Mouse (Mus musculus) megakaryocyte, embryonic 14.5 days (primary cell): ENCODE measurements around the gene Pygm. TPM values are rescaled to one million over a fixed set of nuclear protein-coding genes. Genes with fewer than 3 reads are reported as not detected.

Source experiments
- H3K27me3 ChIP-seq: replicated peaks from 2 replicates; pipeline ENCODE3; 2012; ENCODE audit warnings: inconsistent platforms
- H3K36me3 ChIP-seq: replicated peaks from 2 replicates; pipeline ENCODE3; 2012; ENCODE audit warnings: low read length, inconsistent platforms, mixed read lengths
- H3K4me1 ChIP-seq: 2 replicates; pipeline ENCODE4 v1.6.1; 2012; ENCODE audit warnings: inconsistent platforms
- H3K4me3 ChIP-seq: replicated peaks from 2 replicates; pipeline ENCODE3; 2012; ENCODE audit warnings: moderate library complexity, mild to moderate bottlenecking, inconsistent platforms
- H3K9me3 ChIP-seq: 2 replicates; pipeline ENCODE4 v1.6.1; 2012; ENCODE audit warnings: inconsistent platforms
- FLI1 ChIP-seq: IDR thresholded peaks from 2 replicates; pipeline ENCODE4 v1.6.1; 2012; ENCODE audit warnings: low read length, inconsistent platforms, mixed read lengths
- GATA1 ChIP-seq: IDR thresholded peaks from 3 replicates; pipeline ENCODE4 v1.6.1; 2012; ENCODE audit warnings: mixed read lengths, low read length, inconsistent platforms, borderline replicate concordance
- polyA plus RNA-seq: library from polyadenylated mRNA; stranded (reverse); fragments of >175 nt; gene quantifications from 2 replicates; pipeline ENCODE4 v1.2.3, GENCODE M21; 2012; ENCODE audit warnings: low replicate concordance; ENCODE audit not compliant: insufficient read depth

Gene Pygm
- 3.6 TPM in 1 of 2 replicates, not detected in the other for polyA plus RNA-seq

GRCm38 (mm10) chr19:6384128-6384527, at the start of gene Pygm:
Pygm (plus strand) TSS chr19:6384399.
- H3K27me3 ChIP-seq = peaks cover 29% of the 10 kb centered on the region
- peaks cover 32% of the 10 kb centered on the region for H3K36me3 ChIP-seq
- H3K4me3 ChIP-seq = peak within 1 kb of the TSS; percentile 38
- peaks cover 71% of the 10 kb centered on the region for H3K4me1 ChIP-seq
- no peaks in the 10 kb centered on the region for H3K9me3 ChIP-seq
- TF ChIP-seq FLI1 (no peak), GATA1 (no peak)

- Histone ChIP-seq H3K4me1 (peaks cover 71% of the 10 kb centered on the region), H3K4me3 (peak within 1 kb of the TSS; percentile 97), H3K27me3 (no peaks in the 10 kb centered on the region), H3K36me3 (peaks cover 37% of the 10 kb centered on the region), H3K9me3 (no peaks in the 10 kb centered on the region)
- no peak for TF ChIP-seq GATA1
- no peak for TF ChIP-seq FLI1
Observed at GRCm38 (mm10) chr19:6334673-6335457, 49.3 kb upstream of the Pygm start, which contains the start of gene Men1. Men1 (plus strand) TSS chr19:6334979.

- H3K4me1 ChIP-seq = peaks cover 76% of the 10 kb centered on the region
- TF ChIP-seq GATA1 (no peak), FLI1 (no peak)
Observed at GRCm38 (mm10) chr19:6335458-6335827, 48.8 kb upstream of the Pygm start.

GRCm38 (mm10) chr19:6336920-6337319, 47.3 kb upstream of the Pygm start:
- Histone ChIP-seq H3K9me3 (no peaks in the 10 kb centered on the region), H3K27me3 (no peaks in the 10 kb centered on the region), H3K36me3 (peaks cover 44% of the 10 kb centered on the region), H3K4me3 (peak overlapping the region; percentile 72), H3K4me1 (peaks cover 75% of the 10 kb centered on the region)
- TF ChIP-seq GATA1 (no peak), FLI1 (no peak)

More at GRCm38 (mm10) chr19:6335458-6335827, 48.8 kb upstream of the Pygm start:
- H3K36me3 ChIP-seq = peaks cover 42% of the 10 kb centered on the region
- H3K9me3 ChIP-seq = no peaks in the 10 kb centered on the region
- H3K4me3 ChIP-seq = peak overlapping the region; percentile 97
- no peaks in the 10 kb centered on the region for H3K27me3 ChIP-seq

GRCm38 (mm10) chr19:6338171-6338570, 46.0 kb upstream of the Pygm start:
- H3K36me3 ChIP-seq = peaks cover 51% of the 10 kb centered on the region

GRCm38 (mm10) chr19:6338716-6339115, 45.5 kb upstream of the Pygm start:
- H3K9me3 ChIP-seq = no peaks in the 10 kb centered on the region
- H3K36me3 ChIP-seq = peaks cover 55% of the 10 kb centered on the region
- peaks cover 87% of the 10 kb centered on the region for H3K4me1 ChIP-seq
- no peak overlapping the region for H3K4me3 ChIP-seq
- H3K27me3 ChIP-seq = no peaks in the 10 kb centered on the region
- no peak for TF ChIP-seq FLI1
- TF ChIP-seq GATA1 = no peak

More at GRCm38 (mm10) chr19:6338171-6338570, 46.0 kb upstream of the Pygm start:
- Histone ChIP-seq H3K27me3 (no peaks in the 10 kb centered on the region), H3K4me1 (peaks cover 85% of the 10 kb centered on the region), H3K9me3 (no peaks in the 10 kb centered on the region), H3K4me3 (no peak overlapping the region)
- TF ChIP-seq GATA1 (no peak), FLI1 (no peak)

- Histone ChIP-seq H3K4me1 (peaks cover 86% of the 10 kb centered on the region), H3K9me3 (no peaks in the 10 kb centered on the region), H3K4me3 (peak overlapping the region; percentile 14), H3K27me3 (no peaks in the 10 kb centered on the region), H3K36me3 (peaks cover 59% of the 10 kb centered on the region)
- TF ChIP-seq FLI1 (no peak), GATA1 (no peak)
Observed at GRCm38 (mm10) chr19:6339191-6339590, 45.0 kb upstream of the Pygm start.

- TF ChIP-seq FLI1 (no peak), GATA1 (no peak)
- H3K36me3 ChIP-seq = peaks cover 67% of the 10 kb centered on the region
- H3K9me3 ChIP-seq = no peaks in the 10 kb centered on the region
- H3K4me3 ChIP-seq = peak overlapping the region; percentile 97
- no peaks in the 10 kb centered on the region for H3K27me3 ChIP-seq
- peaks cover 86% of the 10 kb centered on the region for H3K4me1 ChIP-seq
Observed at GRCm38 (mm10) chr19:6339890-6340504, 44.2 kb upstream of the Pygm start.

GRCm38 (mm10) chr19:6340524-6341452, 43.4 kb upstream of the Pygm start, which contains the start of gene Map4k2:
Map4k2 (plus strand) TSS chr19:6341135.
- TF ChIP-seq GATA1 = no peak
- TF ChIP-seq FLI1 = no peak
- Histone ChIP-seq H3K4me1 (peaks cover 87% of the 10 kb centered on the region), H3K4me3 (peak within 1 kb of the TSS; percentile 97), H3K27me3 (no peaks in the 10 kb centered on the region), H3K36me3 (peaks cover 75% of the 10 kb centered on the region), H3K9me3 (no peaks in the 10 kb centered on the region)
